Mouse (Mus musculus) urinary bladder, postnatal 10 days (tissue): ENCODE results near the gene Atp5f1.
"Not testable (repeated sequence)": the region's sequence is repeated elsewhere in the genome, so short reads cannot be mapped to it uniquely, and the experiment has no call there.

Source experiments
- DNase-seq: peaks from one replicate; pipeline ENCODE4 v3.0.0; 2022; ENCODE audit warnings: low spot score

Gene Atp5f1

GRCm38 (mm10) chr3:105959999-105960398 is at the start of gene Atp5f1:
Atp5f1 (minus strand) TSS chr3:105960099.
- DNase-seq: no peak

GRCm38 (mm10) chr3:106003360-106003759 is 43.5 kb upstream of the Atp5f1 start:
- not testable (repeated sequence) for DNase-seq

GRCm38 (mm10) chr3:106001416-106002370 is 41.8 kb upstream of the Atp5f1 start:
- DNase-seq: no peak

- no peak for DNase-seq
Measured at GRCm38 (mm10) chr3:106000707-106001375, 40.9 kb upstream of the Atp5f1 start.

- DNase-seq: no peak
Measured at GRCm38 (mm10) chr3:105994730-105995129, 34.8 kb upstream of the Atp5f1 start.

GRCm38 (mm10) chr3:105991653-105992283 is 31.9 kb upstream of the Atp5f1 start:
- no peak for DNase-seq

GRCm38 (mm10) chr3:105989611-105990010 is 29.7 kb upstream of the Atp5f1 start:
- not testable (repeated sequence) for DNase-seq

- DNase-seq: no peak
Measured at GRCm38 (mm10) chr3:105974174-105974573, 14.3 kb upstream of the Atp5f1 start.

GRCm38 (mm10) chr3:105973411-105973810 is 13.5 kb upstream of the Atp5f1 start, which contains the start of gene Ovgp1:
Ovgp1 (plus strand) TSS chr3:105973711.
- DNase-seq: no peak

GRCm38 (mm10) chr3:105971831-105972446 is 12.0 kb upstream of the Atp5f1 start:
- no peak for DNase-seq

- no peak for DNase-seq
Measured at GRCm38 (mm10) chr3:105960700-105961099, 801 bp upstream of the Atp5f1 start.

- no peak for DNase-seq
Measured at GRCm38 (mm10) chr3:105959585-105959984, 314 bp downstream of the Atp5f1 start.

GRCm38 (mm10) chr3:105958974-105959580 is 822 bp downstream of the Atp5f1 start, which contains the start of gene Wdr77:
Wdr77 (plus strand) TSS chr3:105959369.
- peak; percentile 80 for DNase-seq

GRCm38 (mm10) chr3:105958204-105958603 is 1.7 kb downstream of the Atp5f1 start:
- no peak for DNase-seq

GRCm38 (mm10) chr3:105957235-105957634 is 2.7 kb downstream of the Atp5f1 start:
- DNase-seq: no peak

- no peak for DNase-seq
Measured at GRCm38 (mm10) chr3:105951348-105951747, 8.6 kb downstream of the Atp5f1 start.

- no peak for DNase-seq
Measured at GRCm38 (mm10) chr3:105936111-105936510, 23.8 kb downstream of the Atp5f1 start.

- DNase-seq: no peak
Measured at GRCm38 (mm10) chr3:105935033-105935432, 24.9 kb downstream of the Atp5f1 start.

- no peak for DNase-seq
Measured at GRCm38 (mm10) chr3:105933926-105934325, 26.0 kb downstream of the Atp5f1 start.

GRCm38 (mm10) chr3:105932240-105933071 is 27.4 kb downstream of the Atp5f1 start, which contains the start of gene I830077J02Rik:
I830077J02Rik (minus strand) TSS chr3:105932664.
- no peak for DNase-seq
